Mouse (Mus musculus) bone marrow, adult 2 months (tissue): ENCODE results near the gene Wbp1.

Source experiments
- CTCF ChIP-seq: fragments of 200-500 bp; IDR thresholded peaks from 2 replicates; pipeline ENCODE4 v1.5.1; 2011; ENCODE audit warnings: low read length, control low read depth; ENCODE audit not compliant: control insufficient read depth, insufficient read depth
- POLR2A ChIP-seq: fragments of 200-500 bp; IDR thresholded peaks from 2 replicates; pipeline ENCODE4 v1.6.1; 2011; ENCODE audit warnings: low read depth, mild to moderate bottlenecking, control low read depth, low read length, borderline replicate concordance; ENCODE audit not compliant: control insufficient read depth

GRCm38 (mm10) chr6:83101688-83102556 is 19.4 kb downstream of the Wbp1 start:
- peak; percentile 45; the same call in 1 of the 2 replicates for TF ChIP-seq CTCF
- peak; percentile 49; the same call in 1 of the 2 replicates for TF ChIP-seq POLR2A
